Mouse (Mus musculus) G1E (cell line): Measurements from ENCODE around the gene Gpr157.

Source experiments
- CTCF ChIP-seq: IDR thresholded peaks from 2 replicates; pipeline ENCODE4 v1.5.1; 2012; ENCODE audit warnings: low read depth, low read length, inconsistent platforms, mixed read lengths
- GATA1 ChIP-seq: IDR thresholded peaks from 2 replicates; pipeline ENCODE4 v1.6.1; 2012; ENCODE audit warnings: borderline replicate concordance, low read length, inconsistent platforms, mixed read lengths
- POLR2AphosphoS5 ChIP-seq: IDR thresholded peaks from 2 replicates; pipeline ENCODE4 v1.6.1; 2012; ENCODE audit warnings: low read depth, low read length, inconsistent platforms; ENCODE audit not compliant: insufficient replicate concordance

DNA sequence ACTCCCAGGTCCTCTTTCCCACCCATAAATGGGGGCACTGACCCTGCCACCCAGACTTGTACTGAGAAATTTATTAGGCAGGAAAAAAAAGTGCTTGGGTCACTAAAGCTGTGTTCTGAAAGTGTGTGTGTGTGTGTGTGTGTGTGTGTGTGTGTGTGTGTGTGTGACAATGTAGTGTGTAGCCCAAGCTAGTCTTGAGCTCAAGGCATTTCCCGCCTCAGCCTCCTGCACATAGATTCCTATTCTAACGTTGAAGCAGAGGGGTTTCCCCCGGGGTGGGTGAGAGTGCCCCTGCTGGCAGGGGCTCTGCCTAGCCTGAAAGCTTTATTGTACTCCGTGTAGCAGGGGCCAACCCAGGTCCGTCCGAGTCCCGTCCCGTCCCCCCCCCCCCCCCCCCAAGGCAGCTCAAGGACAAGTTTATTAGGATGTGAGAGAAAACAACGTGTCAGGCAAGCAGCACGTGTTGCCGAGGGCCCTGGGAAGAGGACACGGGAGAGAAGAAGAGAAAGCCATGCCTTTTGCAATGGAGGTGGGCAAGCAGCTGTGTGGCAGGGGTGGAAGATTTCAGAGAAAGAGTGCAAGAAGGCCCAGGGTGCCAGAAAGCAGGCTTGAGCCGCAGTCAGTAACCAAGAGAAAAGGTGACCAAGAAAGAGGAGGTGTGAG lies 37.5 kb upstream of the Gpr157 start:
- TF ChIP-seq GATA1 = no peak
- no peak for TF ChIP-seq CTCF
- TF ChIP-seq POLR2AphosphoS5 = no peak
